Mouse (Mus musculus) left cerebral cortex, adult 9 months (tissue): ENCODE data around the gene Foxb1.

ENCODE experiments used
- DNase-seq, 2 experiments: peaks; one replicate each; pipeline ENCODE4 v3.0.0; 2022; ENCODE audit warnings: low spot score in 2 of 2

Foxb1 gene

DNA sequence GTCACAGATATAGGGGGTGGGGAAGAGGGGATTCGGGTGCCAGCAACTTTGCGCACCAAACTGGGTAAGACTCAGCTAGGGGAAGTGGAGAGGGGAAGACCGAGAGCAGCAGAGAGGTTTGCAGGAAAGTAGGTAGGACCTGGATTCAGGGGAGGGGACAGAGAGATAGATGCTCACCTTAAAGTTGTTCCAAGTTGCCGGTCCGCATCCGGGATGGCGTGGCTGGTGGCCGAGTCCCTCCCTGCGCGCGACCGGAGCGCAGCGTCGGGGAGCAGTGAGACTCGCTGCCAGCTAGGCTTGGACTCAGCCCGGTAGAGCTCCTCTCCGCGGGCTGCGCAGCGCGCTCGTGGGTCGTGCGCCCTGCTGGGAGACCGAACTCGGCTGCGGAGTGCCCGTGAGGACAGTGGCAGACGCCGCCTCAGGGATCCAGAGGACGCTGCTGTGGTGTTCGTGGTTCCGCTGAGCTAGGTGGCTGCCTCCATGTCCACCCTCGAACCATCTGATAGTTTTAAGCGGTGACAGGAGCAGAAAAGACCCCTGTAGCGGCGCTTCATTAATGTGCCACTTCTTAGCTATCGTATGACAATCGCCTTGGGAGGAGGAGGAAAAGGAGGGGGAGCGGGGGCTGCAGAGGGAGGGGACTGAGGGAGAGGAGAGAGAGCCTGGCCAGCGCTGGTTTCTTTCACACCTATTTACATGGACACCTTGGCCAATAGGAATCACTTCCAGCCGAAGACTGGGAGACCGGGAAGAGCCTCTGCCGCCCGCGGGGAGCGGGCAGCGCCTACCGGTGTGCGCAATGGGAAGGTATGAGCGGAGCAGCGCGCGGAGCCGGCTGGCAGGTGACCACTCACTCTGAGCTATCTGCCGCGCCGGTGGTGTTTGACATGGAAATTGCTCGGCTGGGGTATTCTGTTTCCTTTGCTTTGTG is at the start of gene Foxb1:
TSS of gene Foxb1 (minus strand) at position 570 of the 931 bp plus-strand sequence.
- DNase-seq, result no peak

GRCm38 (mm10) chr9:69790562-69790961 is 29.8 kb upstream of the Foxb1 start:
- no peak for DNase-seq

- no peak for DNase-seq
These were observed 19.3 kb upstream of the Foxb1 start for GRCm38 (mm10) chr9:69779996-69780395.

GRCm38 (mm10) chr9:69769949-69770585 is 9.3 kb upstream of the Foxb1 start:
- no peak for DNase-seq

DNA sequence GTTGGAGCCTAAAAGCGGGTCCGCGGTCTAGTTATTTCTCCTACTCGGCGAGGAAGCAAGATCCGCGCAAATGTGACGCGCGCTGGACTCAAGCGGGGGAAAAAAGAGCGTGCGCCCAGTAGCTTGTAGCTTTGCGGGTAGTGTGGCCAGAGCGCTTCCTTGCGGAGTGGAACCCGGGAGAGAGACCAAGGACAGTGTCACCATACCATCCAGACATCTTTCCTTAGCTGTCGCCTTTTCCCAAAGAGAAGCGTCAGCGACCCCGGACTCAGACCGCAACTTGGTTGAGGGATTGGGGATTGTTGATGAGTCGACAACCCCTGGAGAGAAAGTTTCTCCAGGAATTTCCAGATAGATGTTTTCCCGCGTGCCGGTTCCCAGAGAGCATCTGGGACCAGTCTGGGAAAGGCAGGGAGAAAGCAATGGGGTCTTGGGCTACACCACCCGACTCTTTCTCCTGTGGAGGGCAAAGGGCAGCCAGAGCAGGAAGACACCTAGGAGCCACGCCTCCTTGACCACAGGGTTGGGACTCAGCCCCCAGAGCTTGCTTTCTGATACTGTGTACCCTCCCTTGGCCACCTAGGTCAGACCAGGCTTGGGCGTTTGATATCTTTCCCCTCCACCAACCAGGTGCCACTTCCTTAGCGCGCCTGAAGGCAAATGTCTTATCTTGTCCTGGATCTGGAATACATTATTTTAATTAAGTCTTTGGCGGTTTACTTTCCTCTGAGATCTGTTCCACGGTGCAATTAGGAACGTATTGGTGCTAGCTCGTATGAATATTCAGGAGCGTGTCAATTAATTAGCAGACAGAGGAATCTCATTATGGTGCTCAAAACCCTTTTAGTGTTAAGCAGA is 8.6 kb upstream of the Foxb1 start:
- DNase-seq, result no peak

DNA sequence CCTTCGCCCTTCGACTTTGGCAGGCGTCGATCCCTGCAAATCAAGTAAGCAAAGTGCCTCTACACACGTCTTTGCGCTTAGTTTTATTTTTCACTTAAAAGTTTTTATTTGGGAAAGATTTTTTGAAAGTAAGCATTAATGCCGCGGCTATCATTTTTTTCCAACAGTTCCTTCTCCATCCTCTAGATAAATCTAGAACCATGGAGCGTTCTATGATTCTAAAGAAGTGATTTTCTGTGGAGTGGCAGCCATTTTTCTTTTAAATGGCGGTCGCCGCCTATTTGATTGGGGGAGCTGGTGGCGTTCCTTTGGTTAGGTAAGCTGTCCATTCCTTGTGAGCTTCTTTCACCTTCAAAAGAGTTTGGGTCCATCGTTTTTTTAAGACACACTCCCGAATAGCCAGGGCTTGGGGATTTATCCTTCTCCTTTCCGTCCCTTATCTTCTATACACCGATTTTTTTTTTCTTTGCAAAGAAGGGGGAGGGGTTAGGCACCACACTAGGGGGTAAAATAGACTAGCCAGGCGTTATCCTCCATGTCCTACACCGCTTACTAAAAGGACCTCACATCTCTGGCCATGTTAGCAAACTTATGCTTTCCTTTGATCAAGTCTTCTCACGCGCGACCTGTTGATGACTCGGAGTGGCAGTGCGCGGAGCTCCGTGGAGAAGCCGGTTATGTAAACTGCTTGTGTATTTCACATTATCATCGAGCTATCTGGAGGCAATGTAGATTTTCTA is 7.6 kb upstream of the Foxb1 start:
- no peak for DNase-seq

- DNase-seq, result no peak
These were observed 6.7 kb upstream of the Foxb1 start for GRCm38 (mm10) chr9:69767421-69767820.

DNA sequence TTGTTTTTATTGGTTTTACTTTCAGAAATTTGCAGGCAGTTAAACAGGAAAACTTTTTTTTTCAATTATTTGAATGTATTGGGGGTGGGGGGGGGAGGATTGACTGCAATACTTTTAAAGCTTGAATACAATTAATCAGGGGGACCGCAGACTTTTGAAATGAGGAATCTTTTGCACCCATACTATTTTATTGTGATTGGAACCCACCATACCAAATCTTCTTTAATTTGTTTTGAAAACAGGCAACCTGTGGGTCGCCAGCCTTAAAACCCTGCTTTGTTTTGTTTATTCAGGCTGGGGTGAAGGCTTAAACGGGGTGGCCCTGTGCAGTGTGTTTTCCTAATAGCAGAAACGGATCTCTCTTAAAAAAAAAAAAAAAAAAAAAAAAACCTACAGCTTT is 6.2 kb upstream of the Foxb1 start:
- DNase-seq, result no peak

GRCm38 (mm10) chr9:69766301-69766700 is 5.6 kb upstream of the Foxb1 start:
- DNase-seq, result no peak

DNA sequence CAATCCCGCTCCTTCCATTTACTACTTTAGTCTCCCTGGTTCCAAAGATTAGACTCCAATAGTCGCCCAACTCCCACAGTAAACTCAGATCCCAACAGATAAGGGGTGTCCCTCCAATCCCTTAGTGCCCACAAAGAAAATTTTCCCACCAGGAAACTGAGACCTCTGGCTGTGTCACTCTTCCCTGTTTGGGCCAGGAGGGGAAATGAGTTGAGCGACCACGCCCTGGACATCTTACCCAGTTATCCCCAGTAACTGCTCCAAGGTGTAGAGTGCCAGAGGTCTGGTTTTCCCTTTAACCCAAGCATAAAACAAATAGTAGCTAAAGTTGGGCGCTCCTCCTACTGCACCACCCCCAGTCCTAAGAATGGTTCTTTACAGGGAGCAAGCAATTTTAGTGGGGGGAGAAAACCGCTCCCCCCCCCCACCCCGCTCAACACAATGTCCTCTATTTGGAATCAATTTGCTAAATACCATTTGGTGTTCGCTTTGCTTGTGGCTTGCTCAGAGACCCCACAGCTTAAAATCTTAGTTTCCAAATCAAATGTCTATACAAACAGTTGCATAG is 4.8 kb upstream of the Foxb1 start:
- DNase-seq, result no peak

DNA sequence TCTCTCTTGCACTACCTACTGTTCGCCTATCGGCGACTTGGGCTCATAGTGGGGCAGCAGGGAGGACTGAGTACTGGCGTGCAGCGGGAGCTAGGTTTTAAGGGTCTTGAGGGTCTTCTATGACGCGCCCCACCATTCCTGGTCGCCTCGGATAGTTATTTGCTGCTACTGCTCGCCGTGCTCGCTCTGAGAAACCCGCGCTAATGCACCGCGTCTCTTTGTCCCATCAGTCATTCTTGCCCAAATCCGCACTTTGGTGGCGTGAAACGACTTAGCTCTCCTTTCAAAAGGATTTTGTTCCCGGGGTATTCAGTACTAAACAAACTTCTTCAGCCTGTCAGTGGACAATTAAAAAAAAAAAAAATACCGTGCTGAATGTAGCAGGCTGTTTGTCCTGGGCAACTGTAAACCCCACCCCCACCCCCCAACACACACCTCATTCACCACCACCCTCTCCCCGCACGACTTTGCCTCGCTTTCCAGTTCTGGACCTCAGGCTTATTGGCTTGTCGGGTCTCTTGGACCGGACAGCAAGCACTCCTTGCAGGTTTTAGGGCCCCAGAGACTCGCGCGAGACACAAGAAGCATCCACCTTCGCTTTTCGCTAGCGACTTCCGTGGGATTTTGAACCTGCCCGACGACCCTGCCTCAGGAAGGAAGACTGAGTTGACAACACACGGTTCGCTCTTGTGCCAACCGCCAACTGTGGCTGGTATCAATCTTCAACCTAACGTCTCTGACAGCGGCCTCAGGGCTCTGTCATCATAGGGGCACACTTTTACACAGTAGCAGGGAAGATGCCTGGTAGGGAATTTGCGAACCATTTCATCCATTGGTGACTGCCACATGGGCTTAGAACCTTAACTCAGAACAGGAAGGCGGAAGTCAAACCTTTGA is 4.1 kb upstream of the Foxb1 start:
- no peak for DNase-seq

GRCm38 (mm10) chr9:69763681-69764585 is 3.2 kb upstream of the Foxb1 start:
- DNase-seq, result no peak

DNA sequence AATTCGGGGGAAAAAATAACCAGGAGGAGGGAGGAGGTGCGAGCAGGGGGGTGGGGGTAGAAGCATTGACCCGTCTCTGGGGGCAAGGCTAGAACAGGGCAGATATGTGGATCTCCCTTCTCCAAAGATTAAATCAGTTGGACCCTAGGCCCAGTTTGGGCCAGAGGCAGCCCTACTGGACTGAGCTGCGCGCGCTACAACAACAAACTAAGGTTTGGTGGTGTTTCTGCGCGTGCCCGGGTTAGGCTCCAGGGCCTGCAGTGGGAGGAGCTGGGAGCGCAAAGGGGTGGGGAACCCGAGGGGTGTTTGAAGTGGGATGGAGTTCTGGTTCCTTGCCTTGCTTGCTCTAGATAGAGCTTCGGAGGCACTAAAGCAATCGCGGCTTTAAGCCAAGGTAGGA is 2.0 kb upstream of the Foxb1 start:
- DNase-seq, result no peak

DNA sequence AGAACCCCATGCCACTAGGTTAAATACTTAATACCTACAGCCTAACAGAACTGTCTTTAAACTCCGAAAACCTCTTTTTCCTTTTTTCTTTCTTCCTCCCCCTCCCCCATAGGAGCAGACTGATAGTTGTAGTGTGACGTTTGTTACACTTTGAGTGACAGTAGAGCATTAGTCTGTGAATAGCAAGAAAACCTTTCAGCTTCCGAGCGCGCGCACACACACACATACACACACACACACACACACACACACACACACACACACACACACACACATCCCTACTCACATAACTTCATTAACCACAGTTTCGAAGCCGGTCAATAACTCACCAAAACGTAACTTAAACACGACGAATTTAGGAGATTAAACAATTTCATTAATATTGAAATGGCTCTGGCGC is 1.5 kb upstream of the Foxb1 start:
- DNase-seq, result no peak

DNA sequence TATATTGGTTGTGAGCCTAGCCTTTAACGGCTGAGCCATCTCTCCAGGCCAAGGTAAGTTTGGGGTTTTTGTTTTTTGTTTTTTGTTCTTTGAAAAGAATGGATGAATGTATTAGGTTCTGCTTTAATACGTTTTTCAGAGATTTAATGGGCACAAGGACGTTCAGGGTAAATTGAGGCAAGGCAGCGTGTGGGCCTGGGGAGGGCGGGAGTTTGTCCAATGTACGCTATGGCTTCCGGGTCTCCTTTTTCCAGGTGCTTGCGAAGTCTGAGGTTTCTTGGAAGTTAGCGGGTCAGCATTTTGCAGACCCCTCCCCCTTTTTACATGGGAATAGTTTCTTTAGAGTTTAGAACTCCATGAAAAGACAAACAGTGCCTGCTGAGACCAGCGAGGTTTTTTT is 829 bp upstream of the Foxb1 start:
- no peak for DNase-seq

- no peak for DNase-seq
These were observed 969 bp downstream of the Foxb1 start for GRCm38 (mm10) chr9:69759721-69760221.

DNA sequence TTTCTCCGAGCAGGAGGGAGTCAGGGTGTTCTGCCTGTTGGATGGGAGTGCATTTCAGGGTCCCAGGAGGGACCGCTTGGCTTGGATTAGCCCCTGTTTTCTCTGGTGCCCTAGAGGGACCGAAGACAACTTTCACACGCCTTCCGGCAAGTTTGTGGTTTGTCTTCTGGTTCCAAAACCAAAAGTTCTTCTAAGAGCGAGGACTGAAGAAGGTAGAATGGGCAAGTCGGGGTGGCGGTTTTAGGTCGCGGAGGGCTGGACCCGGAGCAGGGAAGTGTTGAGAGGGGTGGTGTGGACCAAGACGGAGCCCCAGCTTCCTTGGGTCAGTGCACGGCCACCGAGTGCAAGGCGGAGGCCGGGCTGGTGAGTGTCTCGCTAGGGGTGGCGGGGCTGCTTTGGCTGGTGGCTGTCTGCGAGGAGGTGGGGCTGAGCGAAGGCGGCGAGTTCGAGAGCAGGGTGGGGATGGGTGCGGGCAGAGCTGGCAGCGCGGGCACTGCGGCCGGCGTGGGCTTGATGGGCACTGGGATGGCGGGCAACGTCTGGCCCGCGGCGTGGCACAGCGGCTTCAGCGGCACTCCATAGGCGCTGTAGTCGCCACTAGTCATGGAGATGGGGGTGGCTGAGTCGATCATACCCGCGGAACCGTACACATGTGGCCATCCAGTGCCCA is 1.7 kb downstream of the Foxb1 start:
- DNase-seq, result no peak

DNA sequence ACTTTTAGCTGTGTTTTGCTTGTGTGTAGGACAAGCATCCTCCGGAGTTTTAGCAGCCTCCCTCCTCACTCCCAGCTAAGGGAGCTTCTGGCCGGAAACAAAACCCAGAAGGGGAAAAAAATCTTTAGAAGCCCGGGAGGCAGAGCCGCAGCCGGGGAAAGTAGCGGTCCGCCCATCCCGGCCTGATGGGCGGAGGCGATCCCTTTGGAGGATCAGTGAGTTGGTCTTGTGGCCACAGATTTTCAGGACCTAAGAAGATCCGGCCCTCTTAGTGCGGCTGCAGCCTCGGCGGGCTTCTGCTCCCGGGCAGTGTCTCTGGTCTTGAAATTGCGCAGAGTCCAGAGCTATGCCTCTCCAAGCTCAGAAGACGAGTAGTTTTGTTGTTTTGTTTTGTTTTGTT is 2.2 kb downstream of the Foxb1 start:
- DNase-seq, result no peak
